Mouse (Mus musculus) embryonic facial prominence, embryonic 10.5 days (tissue): Measurements from ENCODE around the gene Gm29049. TPM values are rescaled to one million over a fixed set of nuclear protein-coding genes. Genes with fewer than 3 reads are reported as not detected.
"Not testable (repeated sequence)": the region's sequence is repeated elsewhere in the genome, so short reads cannot be mapped to it uniquely, and the experiment has no call there.

Experiments used
- DNase-seq: peaks from one replicate; pipeline ENCODE4 v3.0.0-alpha.2; 2017; ENCODE audit warnings: low spot score
- H3K27ac ChIP-seq: fragments of 300-500 bp; sonication (generic); replicated peaks from 2 replicates; pipeline ENCODE4 v1.5.1; 2016; ENCODE audit warnings: mild to moderate bottlenecking
- H3K27me3 ChIP-seq: fragments of 300-500 bp; sonication (generic); replicated peaks from 2 replicates; pipeline ENCODE4 v1.6.1; 2016; ENCODE audit warnings: low read depth, mild to moderate bottlenecking; ENCODE audit not compliant: poor library complexity, severe bottlenecking
- H3K36me3 ChIP-seq: fragments of 300-500 bp; sonication (generic); replicated peaks from 2 replicates; pipeline ENCODE4 v1.6.1; 2016; ENCODE audit warnings: mild to moderate bottlenecking, moderate library complexity
- H3K4me1 ChIP-seq: fragments of 300-500 bp; sonication (generic); 2 replicates; pipeline ENCODE4 v1.6.1; 2016
- H3K4me3 ChIP-seq: fragments of 300-500 bp; sonication (generic); 2 replicates; pipeline ENCODE4 v1.5.1; 2016; ENCODE audit warnings: mild to moderate bottlenecking, moderate library complexity
- H3K9me3 ChIP-seq: fragments of 300-500 bp; sonication (generic); 2 replicates; pipeline ENCODE4 v1.6.1; 2016; ENCODE audit warnings: mild to moderate bottlenecking
- WGBS: fragments of 180-500 bp; shearing (Covaris S2); methylation state at CpG from one replicate; pipeline ENCODE4 v1.1.7; 2016; 5-methylcytosine and 5-hydroxymethylcytosine counted together
- polyA plus RNA-seq: library from polyadenylated mRNA; unstranded; fragments of >200 nt; fragmentation: Nextera tagmentation; extraction: Ambion mirVana; gene quantifications from 2 replicates; pipeline ENCODE4 v1.2.1, GENCODE M21; 2016

Gene Gm29049
- not detected in 2 replicates for polyA plus RNA-seq

GRCm38 (mm10) chrY:7997068-7997467, at the start of gene Gm29049:
Gene Gm29049 (minus strand): TSS chrY:7997168.
- WGBS = 61% methylated on average over 2 of the region's 3 CpGs
- DNase-seq = not testable (repeated sequence)

More at GRCm38 (mm10) chrY:7997068-7997467, at the start of gene Gm29049:
- H3K4me1 ChIP-seq, H3K9me3 ChIP-seq, H3K27ac ChIP-seq, H3K36me3 ChIP-seq, H3K4me3 ChIP-seq, H3K27me3 ChIP-seq: not testable (repeated sequence)

Other genes starting within 250 kb of the Gm29049 start
- not detected in 2 replicates for gene Gm20825, start 74.3 kb upstream of the Gm29049 start, polyA plus RNA-seq